Mouse (Mus musculus) mouse embryonic stem cell (cell line): Measurements from ENCODE around the gene Rgs9.

ENCODE experiments used
- in situ Hi-C, 2 experiments: fragments of 300-500 bp; cut with MboI; formaldehyde crosslinking; loops; 1 replicate in 1 of 2; 3 replicates in 1 of 2; pipeline ENCODE4 v1.14.3; 2019 to 2020; ENCODE audit warnings: low sequenced_read_pairs in 2 of 2, low pct_unique_long_range_greater_than_20kb in 1 of 2, mixed read lengths in 1 of 2; ENCODE audit not compliant: unreplicated experiment in 1 of 2

The Rgs9 gene

DNA sequence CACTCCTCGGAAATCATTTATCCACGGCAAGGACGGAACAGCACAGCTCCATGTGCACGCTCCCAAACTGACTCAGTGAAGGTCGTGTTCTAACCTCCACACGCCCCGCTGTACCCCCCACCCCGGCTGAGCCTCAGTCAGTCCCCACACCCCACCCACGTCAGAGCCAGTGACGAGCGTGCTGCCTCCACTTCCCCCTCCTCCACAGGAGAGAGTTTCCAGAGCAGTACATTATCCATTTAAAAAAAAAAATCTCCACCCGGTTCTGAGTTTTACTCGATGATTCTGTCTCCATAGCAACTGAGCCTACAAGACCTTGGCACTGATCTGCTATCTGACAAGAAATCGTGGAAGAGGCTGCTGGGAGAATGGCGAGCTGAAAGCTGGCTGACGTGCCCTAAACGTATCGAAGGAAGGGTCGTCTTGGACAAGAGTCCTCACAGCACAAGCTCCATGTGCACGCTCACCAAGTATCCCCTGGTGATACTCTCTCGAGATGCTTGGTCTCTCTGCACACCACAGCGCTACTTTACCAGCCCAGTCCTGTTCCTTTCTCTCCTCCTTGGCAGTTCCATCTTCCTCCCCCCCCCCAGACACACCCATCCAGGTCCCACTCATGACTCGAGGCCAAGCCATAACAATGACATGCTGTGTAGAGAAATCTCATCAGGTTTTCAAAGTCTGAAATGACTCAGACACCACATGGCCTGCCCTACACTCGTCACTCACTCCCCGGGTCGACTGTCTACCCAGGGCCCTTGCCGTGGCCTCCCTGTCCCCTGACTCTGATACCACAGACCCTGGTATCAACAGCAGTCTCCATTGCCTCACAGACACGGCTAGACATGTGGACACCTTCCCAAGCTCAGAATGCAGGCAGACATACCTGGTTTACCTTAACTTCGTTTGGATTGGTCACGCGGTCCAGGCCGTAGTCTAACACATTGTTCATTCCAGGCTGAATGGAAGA lies 38.7 kb downstream of the Rgs9 start:
- in situ Hi-C loops = no loop called here

DNA sequence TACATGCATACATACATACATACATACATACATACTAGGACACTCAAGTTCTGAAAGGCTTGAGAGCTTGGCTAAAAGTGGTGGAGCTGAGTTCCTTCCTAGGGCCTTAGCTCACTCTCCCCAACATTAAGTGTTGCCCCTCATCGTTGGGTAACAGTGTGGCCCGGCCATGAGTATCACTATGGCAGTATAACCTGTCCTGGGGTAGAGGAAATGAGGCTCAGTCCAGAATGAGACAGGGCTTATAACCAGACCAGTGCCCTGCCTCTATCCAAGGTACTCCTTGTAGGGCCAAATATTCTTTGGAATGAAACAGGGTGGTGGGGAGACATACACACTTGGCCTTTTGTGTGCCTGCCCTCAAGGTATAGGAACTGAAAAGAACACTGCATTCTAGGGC lies 40.1 kb downstream of the Rgs9 start:
- in situ Hi-C loops = no loop called here

DNA sequence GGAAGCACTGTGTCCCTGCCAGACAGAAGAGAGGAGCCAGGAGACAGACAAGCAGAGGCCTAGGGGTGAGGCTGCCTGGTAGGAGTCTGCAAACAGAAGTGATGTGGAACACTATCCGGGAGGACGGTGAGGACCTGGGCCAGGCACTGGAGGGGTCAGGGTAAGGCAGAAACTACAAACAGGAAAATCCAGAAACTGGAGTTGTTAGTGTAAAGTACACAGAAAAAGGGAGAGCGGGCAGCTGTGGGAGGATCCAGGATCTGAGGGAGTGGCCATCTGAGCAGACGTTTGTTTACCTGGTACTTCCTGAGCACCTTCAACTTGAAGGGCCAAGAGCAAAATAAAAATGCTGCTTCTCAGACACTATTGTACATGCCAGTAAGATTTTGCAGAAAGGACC lies 42.9 kb downstream of the Rgs9 start:
- in situ Hi-C loops = no loop called here

DNA sequence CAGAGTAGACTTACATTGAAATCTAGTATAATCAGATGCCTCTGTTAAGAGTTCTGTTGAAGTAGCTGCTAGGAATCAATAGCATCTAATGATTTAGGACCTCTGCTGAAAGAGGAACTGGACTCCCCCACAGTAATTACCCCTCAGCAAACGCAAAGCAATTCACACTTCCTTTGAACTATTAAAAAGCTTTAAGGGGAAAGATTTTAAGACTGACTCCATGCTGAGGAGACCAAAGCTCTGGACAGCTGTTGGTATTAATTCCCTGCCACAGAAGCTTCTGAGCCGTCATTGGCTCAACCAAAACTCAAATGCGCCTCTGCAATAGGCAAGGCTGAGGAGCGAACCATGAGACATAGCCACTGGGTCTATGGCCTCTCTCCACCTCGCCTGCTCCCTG lies 45.4 kb downstream of the Rgs9 start:
- in situ Hi-C loops = no loop called here

DNA sequence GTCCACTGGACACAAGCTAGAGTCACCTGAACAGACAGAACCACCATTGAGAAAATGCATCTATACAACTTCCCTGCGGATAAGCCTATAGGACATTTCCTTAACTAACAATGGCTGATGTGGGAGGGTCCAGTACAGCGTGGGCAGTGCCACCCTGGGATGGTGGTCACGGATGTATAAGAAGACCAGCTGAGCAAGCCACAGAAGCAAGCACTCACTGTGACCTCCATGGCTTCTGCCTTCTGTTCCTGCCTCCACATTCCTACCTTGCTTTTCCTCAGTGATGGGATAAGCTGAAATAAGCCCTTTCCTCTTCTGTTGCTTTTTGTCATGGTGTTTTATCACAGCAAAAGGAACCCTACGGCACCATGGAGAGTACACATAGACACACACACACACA lies 47.4 kb downstream of the Rgs9 start:
- in situ Hi-C loops = no loop called here

DNA sequence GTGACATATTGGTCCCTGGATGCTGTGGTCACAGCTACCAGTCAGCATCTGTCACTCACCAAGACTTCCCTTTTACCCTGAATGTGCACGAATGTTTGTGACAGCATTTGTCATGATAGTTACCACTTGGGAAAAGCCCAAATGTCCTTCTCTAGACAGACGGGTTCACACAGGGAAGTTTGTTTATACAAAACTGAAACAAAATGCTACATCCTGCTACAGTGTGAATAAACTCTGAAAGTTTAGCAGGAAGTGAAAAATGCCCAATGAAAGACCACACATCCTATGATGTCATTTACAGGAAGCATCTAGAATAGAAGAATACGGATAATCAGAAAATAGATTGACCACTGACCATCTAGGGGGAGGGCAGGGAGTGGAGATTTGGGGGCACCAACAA lies 51.0 kb downstream of the Rgs9 start:
- in situ Hi-C loops = loop anchor here (10.0 to 25.0 kb wide), 2 partner anchors 198 to 340 kb away; no protein-coding TSS in a partner anchor

DNA sequence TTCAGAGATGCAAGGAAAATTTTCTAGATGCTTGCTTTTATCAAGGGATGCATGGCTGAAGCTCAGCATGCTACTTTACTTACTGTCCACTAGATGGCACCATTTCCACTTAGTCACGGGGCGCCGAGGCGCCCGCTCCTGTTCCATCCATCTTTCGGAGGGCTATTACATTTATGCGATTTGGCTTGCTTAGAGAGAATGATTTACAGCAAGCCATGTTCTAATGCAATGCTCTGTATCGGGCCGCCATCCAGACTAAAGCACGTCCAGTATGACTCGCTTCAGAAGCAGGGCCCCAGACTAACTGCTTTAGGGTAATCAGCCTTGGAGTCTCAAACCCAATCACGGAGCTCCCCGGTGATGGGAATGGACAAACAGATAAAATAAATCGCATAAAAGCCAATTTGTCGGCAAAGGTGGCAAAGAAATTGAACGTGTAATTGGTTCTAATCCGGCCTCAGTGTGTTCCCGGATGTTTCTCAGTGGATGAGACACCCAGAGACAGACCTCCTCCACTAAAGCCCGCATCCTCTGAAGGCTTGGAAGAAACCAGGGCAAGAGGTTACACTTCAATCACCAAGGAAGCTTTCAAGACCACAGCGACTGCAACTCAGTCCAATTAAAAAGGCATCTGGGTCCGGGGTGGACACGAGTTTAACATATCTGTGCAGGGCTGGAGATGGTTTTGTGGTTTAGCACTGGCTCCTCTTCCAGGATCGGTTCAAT lies 53.1 kb downstream of the Rgs9 start:
- in situ Hi-C loops = loop anchor here (10.0 to 25.0 kb wide), 2 partner anchors 200 to 343 kb away; no protein-coding TSS in a partner anchor

DNA sequence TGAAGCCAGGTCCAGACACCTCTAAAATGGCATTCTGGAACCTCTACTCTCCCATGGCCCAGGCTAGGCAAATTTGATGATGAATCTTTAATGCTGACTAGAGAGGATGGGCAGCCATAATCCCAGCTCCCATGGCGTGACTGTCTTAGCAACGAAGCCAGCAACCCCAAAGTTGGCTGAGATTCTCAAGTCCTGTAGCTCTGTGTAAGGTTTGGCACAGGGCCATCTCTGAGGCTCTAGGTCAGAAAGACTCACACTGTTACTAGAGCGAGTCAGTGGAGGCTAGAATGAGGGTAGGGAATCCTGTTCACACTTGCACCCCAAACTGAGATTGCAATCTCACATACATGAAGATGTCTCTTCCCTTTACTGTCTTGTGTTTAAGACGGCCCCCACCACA lies 57.8 kb downstream of the Rgs9 start:
- in situ Hi-C loops = loop anchor here (10.0 to 25.0 kb wide), 2 partner anchors 205 to 347 kb away; no protein-coding TSS in a partner anchor

DNA sequence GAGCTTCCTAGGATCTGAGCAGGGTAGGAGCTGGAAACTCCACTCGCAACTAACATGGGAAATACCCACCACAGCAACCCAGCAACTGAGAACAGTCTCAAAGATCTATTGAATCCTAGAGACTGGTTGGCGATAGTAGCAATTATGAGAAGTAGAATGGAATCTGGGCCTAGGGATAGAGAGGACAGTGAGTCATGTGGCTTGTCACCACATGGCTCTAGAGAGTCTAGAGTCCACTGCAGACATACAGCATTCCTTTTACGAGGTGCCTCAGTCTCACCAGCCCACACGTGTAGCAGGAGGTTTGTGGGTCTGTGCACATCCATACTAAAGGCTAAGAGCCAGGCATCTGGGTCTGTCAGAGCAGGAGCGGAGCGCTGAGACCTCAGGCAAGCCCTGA lies 59.3 kb downstream of the Rgs9 start:
- in situ Hi-C loops = loop anchor here in 1 of 2 experiments (25.0 kb wide), 1 partner anchor 349 kb away; no protein-coding TSS in a partner anchor

DNA sequence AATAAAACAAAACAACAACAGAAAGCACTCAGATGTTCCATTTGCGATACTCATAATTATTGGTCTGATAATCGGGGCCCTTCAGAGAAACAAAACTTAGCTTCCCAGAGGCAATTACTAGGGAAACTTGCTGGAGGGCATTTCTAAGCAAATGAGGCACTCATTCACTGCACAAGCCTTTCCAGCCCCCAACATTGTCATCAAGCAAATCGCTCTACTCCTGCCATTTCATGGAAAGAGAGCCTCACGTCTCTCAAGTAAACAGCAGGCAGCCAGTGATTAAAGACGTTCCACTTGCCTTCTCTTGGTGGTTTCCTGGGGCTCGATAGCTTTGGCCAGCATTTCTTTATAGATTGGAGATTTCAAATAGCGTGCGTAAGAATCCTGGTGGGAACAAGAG lies 60.1 kb downstream of the Rgs9 start:
- in situ Hi-C loops = loop anchor here in 1 of 2 experiments (25.0 kb wide), 1 partner anchor 350 kb away; no protein-coding TSS in a partner anchor

DNA sequence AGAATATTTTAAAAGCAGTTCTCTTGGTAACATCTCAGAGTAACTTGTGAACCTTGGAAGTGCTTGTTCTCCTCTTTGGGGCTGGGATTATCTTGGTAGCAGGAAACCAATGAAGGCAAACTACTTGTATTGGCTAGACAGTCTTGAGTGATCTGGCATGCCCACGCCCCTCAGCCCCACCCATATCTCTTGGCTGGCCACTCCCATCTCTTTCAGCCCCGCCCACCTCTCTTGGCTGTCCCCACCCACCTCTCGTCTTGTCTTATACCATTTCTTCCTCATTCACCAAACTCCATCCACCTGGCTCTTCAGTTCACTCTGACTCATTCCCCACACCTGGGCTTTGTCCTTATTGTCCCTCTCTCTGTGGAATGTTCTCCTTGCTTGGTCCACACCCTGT lies 64.3 kb downstream of the Rgs9 start:
- in situ Hi-C loops = loop anchor here in 1 of 2 experiments (25.0 kb wide), 1 partner anchor 354 kb away; no protein-coding TSS in a partner anchor

DNA sequence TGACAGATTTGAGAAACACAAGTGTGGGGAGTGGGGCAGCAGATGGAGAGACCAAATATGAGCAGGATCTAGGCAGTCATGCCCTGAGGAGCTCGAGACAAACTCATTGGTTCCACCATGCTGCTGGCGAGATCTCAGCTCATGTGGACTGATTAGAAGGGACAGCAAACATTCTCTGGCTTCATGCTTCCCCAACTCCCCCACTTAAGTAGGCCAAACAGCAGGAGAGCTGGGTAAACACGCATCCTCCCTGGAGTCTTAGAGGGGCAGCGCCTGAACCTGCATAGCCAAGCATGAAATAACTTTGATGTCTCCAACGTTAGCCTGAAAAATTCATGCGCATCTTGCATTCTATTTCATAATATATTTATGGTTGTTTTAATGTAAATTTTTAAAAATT lies 65.1 kb downstream of the Rgs9 start:
- in situ Hi-C loops = loop anchor here in 1 of 2 experiments (25.0 kb wide), 1 partner anchor 354 kb away; no protein-coding TSS in a partner anchor

DNA sequence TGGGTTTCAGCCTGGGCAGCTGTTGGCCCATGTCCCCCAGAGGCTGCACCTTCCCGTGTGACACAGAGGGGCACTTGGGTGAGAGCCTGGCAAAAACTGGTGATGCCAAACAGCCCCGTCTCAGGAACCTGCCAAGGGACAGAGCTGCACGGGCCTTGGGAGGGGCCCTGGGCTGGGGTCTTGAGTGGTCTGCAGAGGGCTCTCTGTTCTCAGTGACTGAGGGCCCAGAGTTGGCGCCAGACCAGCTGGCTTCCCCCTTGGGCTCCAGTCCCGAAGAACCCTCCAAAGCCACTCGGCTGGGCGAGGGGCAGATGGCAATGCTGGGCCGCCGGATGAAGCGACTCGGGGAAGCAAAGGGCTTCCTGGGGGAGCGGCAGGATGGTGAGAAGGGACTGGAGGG lies 70.8 kb downstream of the Rgs9 start:
- in situ Hi-C loops = loop anchor here in 1 of 2 experiments (25.0 kb wide), 1 partner anchor 360 kb away; no protein-coding TSS in a partner anchor

DNA sequence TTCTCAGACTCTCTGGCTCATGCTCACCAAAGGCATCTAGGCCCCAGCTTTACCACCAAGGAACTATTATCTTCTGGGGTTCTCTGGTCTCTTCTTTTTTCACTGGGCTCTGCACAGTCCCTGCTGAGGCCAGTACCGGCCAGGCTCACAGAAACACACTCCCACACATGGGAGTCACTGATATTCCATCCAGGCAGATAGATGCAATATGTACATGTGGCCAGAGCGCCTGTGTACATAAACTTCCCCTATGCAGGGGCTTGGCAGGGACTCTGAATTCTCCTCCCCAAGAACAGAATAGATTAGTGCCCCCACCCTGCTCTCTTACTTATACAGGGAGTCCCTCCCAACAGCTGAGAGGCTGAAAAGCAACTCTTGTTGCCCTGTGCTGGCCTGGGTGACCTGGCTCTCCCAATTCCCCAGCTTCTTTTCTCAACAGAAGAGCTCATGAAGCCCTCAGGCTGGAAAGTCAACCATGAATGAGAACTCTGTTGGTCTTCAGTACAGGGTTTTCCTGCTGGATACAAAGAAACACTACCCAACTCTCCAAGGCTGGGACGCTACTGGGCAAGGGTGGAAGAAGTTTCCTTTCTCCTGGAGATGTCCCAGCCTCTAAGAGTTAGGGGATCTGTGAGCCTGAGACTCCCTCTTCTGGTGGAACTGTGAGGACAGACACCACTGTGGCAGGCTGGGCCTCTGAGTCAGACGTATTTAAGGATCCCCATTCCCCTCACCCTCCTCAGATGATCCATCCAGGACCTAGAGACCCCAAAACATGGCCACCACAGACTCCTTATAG lies 76.5 kb downstream of the Rgs9 start:
- in situ Hi-C loops = no loop called here

DNA sequence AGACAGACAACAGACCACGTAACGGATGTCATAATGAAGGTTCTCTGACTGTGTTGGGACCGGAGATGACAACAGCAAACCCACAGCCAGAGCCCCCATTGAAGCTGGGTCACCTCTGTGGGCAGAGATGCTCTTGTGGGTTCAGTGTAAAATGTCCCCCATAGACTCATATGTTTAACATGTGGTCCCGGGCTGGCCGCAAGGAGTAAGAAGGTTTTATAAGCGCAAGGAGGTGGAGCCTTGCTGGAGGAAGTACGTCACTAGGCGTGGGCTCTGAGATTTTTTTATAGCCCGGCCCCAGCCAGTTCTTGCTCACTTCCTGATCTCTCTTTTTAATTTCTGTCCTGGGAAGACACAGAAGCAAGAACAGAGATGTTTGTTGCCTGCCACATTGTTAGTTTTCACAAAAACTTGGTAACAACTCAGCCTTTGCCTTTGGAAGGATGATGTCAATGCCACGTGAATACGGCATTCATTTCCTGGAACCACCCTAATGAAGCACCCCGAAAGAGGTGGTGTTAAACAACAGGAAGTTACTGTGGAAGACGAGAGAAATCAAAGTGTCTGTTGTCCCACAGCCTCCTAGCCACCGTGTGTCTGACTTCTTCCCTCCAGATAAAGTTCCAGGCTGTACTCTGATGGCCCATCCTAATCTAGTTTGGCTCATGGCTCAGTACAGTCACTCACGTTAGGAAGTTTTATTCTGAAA lies 79.1 kb downstream of the Rgs9 start:
- in situ Hi-C loops = no loop called here

DNA sequence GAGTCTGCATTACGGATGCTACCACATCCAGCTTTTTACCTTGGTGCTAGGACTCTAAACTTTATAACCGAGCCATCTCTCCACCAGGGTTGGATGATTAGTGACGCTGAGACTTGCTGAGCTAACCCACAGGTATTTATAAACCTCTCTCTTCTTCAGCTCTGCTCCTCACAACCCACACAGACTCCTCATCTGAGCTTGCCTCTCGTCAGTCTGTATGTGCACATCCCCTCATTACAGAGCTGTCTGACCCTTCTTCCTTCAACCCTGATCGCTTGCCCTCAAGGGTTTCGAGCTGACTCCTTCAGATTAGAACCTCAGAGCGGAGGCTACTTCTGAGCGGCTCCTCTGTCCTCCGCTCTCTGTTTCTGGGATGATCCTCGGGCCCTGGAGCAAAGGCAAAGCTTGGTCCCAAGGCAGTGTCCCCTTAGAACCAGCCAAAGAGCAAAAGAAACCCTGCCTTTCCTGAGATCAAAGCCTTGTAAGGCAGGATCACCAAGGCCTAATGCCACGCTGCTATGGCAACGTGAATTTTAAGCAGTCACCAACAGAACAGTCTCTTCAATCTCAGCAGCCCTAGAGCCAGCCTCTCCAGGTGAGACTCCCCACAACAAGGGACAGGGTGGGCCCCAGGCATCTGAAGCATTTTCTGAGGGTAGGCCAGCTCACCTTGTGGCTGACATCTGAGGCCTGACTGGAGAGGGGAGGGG lies 79.9 kb downstream of the Rgs9 start:
- in situ Hi-C loops = no loop called here

DNA sequence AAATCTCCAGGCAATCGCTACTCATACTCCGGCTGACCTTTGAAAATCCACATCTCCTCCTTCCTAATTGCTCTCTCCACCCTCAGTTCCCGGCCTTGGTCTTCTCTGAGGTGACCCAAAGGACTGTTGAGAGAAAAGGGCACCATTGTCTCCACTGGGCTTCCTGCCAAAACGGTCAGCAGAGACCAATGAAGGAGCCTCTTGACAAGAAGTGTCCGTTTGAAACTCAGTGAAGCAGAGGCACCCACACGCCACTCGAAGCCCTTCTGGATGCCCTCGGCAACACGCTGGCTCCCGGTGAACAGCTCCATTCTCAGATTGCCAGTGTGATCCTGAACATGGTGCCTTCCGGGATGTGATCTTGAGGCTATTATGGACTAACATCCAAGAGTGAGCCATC lies 87.2 kb downstream of the Rgs9 start:
- in situ Hi-C loops = no loop called here
